Mouse (Mus musculus): ENCODE measurements around the gene Gjd2. TPM values are rescaled to one million over a fixed set of nuclear protein-coding genes. Genes with fewer than 3 reads are reported as not detected.
A peak's percentile ranks its signal among the peaks of the same experiment; 100 is the strongest.

Gjd2 gene
- not detected in 2 replicates for polyA plus RNA-seq (2011; ENCODE audit: insufficient read depth, insufficient read length, low read depth, missing spikeins)

DNA sequence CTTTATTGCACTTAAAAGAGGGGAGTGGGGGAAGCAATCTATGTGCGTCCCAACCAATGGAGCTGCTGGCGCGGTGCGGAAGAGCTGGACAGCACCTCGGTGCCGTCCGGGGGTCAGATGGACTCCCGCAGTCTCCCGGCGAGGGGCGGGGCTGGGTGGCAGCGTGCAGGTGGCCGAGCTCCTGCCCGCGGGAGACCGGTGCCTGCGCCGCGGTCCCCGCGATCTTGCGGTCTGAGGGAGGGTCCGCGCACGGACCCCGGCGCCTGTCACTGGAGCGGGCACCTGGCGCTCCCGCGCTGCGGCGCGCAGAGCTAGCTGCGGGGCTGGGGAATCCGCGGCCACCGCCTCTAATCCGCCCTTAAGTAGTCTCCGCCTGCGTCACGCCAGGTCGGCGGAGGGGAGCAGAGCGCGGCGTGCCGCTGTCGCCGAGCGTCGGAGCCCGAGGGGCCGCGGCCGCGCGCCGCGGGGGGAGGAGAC lies at the start of gene Gjd2:
Gjd2 (minus strand) TSS at position 325 of the 477 bp plus-strand sequence.
- TF ChIP-seq EP300 (IDR thresholded peaks at IDR 0.05; ENCODE audit: insufficient read depth, low read depth, low read length) (no peak), CTCF (IDR thresholded peaks at IDR 0.05; ENCODE audit: low read depth, low read length) (no peak), POLR2A (IDR thresholded peaks at IDR 0.05; ENCODE audit: insufficient read depth, low read length) (no peak)
- Histone ChIP-seq H3K27ac (ENCODE audit: insufficient read depth, low read length) (no peak within 1 kb of the TSS), H3K4me1 (ENCODE audit: control insufficient read depth, insufficient read depth, low read length) (no peaks in the 10 kb centered on the region), H3K36me3 (ENCODE audit: control insufficient read depth, insufficient read depth, low read length, poor library complexity, severe bottlenecking) (no peaks in the 10 kb centered on the region), H3K9ac (ENCODE audit: low read depth, poor library complexity, severe bottlenecking) (peak within 1 kb of the TSS; percentile 32), H3K27me3 (ENCODE audit: control insufficient read depth, insufficient read depth, low read length, poor library complexity, severe bottlenecking) (peaks cover 8% of the 10 kb centered on the region; the same call in 1 of the 2 replicates), H3K4me3 (ENCODE audit: low read depth, low read length) (peak within 1 kb of the TSS; percentile 56), H3K9me3 (replicated peaks; ENCODE audit: control insufficient read depth, insufficient read depth, low read length, poor library complexity, severe bottlenecking) (no peaks in the 10 kb centered on the region)

GRCm38 (mm10) chr2:114060071-114060591 lies 46.7 kb upstream of the Gjd2 start:
- peak; percentile 62; the same call in 1 of the 2 replicates for TF ChIP-seq EP300 (IDR thresholded peaks at IDR 0.05; ENCODE audit: insufficient read depth, low read depth, low read length)
- TF ChIP-seq CTCF (IDR thresholded peaks at IDR 0.05; ENCODE audit: low read depth, low read length), result no peak
- Histone ChIP-seq H3K9ac (ENCODE audit: low read depth, poor library complexity, severe bottlenecking) (no peak overlapping the region), H3K27me3 (ENCODE audit: control insufficient read depth, insufficient read depth, low read length, poor library complexity, severe bottlenecking) (no peaks in the 10 kb centered on the region), H3K4me1 (ENCODE audit: control insufficient read depth, insufficient read depth, low read length) (no peaks in the 10 kb centered on the region), H3K36me3 (ENCODE audit: control insufficient read depth, insufficient read depth, low read length, poor library complexity, severe bottlenecking) (no peaks in the 10 kb centered on the region), H3K27ac (ENCODE audit: insufficient read depth, low read length) (no peak overlapping the region), H3K4me3 (ENCODE audit: low read depth, low read length) (no peak overlapping the region), H3K9me3 (replicated peaks; ENCODE audit: control insufficient read depth, insufficient read depth, low read length, poor library complexity, severe bottlenecking) (no peaks in the 10 kb centered on the region)

DNA sequence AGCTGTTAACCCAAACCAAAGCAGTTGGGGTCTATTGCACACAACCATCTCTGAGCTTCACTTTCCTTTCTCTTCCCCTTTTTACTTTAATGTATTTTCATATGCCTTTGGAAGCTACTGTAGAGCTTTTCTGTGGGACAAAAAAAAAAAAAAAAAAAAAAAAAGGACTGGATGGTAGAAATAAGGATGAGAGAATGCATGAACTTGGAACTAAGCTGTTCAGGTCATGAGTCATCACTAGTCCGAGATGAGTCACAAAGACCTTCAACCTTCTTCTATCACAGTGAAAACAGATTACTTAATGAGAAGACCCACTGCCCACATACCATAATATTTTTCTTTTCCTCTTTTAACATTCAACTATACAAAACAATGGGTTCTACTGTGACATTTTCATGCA lies 46.2 kb upstream of the Gjd2 start:
- H3K27me3 ChIP-seq (ENCODE audit: control insufficient read depth, insufficient read depth, low read length, poor library complexity, severe bottlenecking), result no peaks in the 10 kb centered on the region
- H3K4me1 ChIP-seq (ENCODE audit: control insufficient read depth, insufficient read depth, low read length), result no peaks in the 10 kb centered on the region
- no peak for TF ChIP-seq POLR2A (IDR thresholded peaks at IDR 0.05; ENCODE audit: insufficient read depth, low read length)
- H3K27ac ChIP-seq (ENCODE audit: insufficient read depth, low read length), result no peak overlapping the region
- no peaks in the 10 kb centered on the region for H3K9me3 ChIP-seq (replicated peaks; ENCODE audit: control insufficient read depth, insufficient read depth, low read length, poor library complexity, severe bottlenecking)
- no peak overlapping the region for H3K9ac ChIP-seq (ENCODE audit: low read depth, poor library complexity, severe bottlenecking)
- no peaks in the 10 kb centered on the region for H3K36me3 ChIP-seq (ENCODE audit: control insufficient read depth, insufficient read depth, low read length, poor library complexity, severe bottlenecking)
- H3K4me3 ChIP-seq (ENCODE audit: low read depth, low read length), result no peak overlapping the region

GRCm38 (mm10) chr2:114058226-114058796 lies 44.9 kb upstream of the Gjd2 start:
- Histone ChIP-seq H3K36me3 (ENCODE audit: control insufficient read depth, insufficient read depth, low read length, poor library complexity, severe bottlenecking) (no peaks in the 10 kb centered on the region), H3K4me1 (ENCODE audit: control insufficient read depth, insufficient read depth, low read length) (no peaks in the 10 kb centered on the region), H3K27me3 (ENCODE audit: control insufficient read depth, insufficient read depth, low read length, poor library complexity, severe bottlenecking) (no peaks in the 10 kb centered on the region), H3K27ac (ENCODE audit: insufficient read depth, low read length) (no peak overlapping the region), H3K9me3 (replicated peaks; ENCODE audit: control insufficient read depth, insufficient read depth, low read length, poor library complexity, severe bottlenecking) (no peaks in the 10 kb centered on the region), H3K4me3 (ENCODE audit: low read depth, low read length) (no peak overlapping the region), H3K9ac (ENCODE audit: low read depth, poor library complexity, severe bottlenecking) (no peak overlapping the region)
- no peak for TF ChIP-seq EP300 (IDR thresholded peaks at IDR 0.05; ENCODE audit: insufficient read depth, low read depth, low read length)

DNA sequence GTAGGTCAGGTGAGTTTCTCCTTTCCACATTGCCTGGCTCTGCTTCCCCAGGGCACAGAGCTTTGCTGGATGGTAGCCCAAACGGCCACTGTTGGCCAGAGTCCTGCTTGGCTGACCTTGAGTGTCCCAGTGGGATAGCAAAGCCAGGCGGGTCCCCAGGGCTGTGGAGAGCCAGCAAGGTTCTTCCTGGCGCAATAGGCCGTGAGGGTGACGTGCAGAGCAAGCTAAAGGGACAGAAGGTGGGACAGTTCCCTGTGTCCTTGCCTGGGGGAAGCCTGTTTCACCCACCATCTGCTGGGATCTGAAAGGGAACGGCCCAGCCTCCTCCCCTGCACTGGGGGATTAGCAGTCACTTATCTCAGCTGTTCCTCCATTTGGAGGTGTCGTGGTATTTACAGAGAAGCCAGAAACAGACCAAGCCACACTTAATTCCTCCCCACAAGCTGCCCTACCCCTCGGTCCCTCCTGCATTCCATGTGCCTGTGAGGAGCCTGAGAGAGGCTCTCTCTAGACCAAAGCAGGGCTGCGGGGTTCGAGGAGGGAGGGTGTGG lies 44.0 kb upstream of the Gjd2 start:
- no peak overlapping the region for H3K4me3 ChIP-seq (ENCODE audit: low read depth, low read length)
- TF ChIP-seq CTCF (IDR thresholded peaks at IDR 0.05; ENCODE audit: low read depth, low read length), result no peak
- TF ChIP-seq EP300 (IDR thresholded peaks at IDR 0.05; ENCODE audit: insufficient read depth, low read depth, low read length), result peak; percentile 83
- H3K9ac ChIP-seq (ENCODE audit: low read depth, poor library complexity, severe bottlenecking), result no peak overlapping the region
- no peaks in the 10 kb centered on the region for H3K36me3 ChIP-seq (ENCODE audit: control insufficient read depth, insufficient read depth, low read length, poor library complexity, severe bottlenecking)
- no peaks in the 10 kb centered on the region for H3K27me3 ChIP-seq (ENCODE audit: control insufficient read depth, insufficient read depth, low read length, poor library complexity, severe bottlenecking)
- no peak overlapping the region for H3K27ac ChIP-seq (ENCODE audit: insufficient read depth, low read length)
- H3K9me3 ChIP-seq (replicated peaks; ENCODE audit: control insufficient read depth, insufficient read depth, low read length, poor library complexity, severe bottlenecking), result no peaks in the 10 kb centered on the region
- H3K4me1 ChIP-seq (ENCODE audit: control insufficient read depth, insufficient read depth, low read length), result no peaks in the 10 kb centered on the region

- Histone ChIP-seq H3K27me3 (ENCODE audit: control insufficient read depth, insufficient read depth, low read length, poor library complexity, severe bottlenecking) (no peaks in the 10 kb centered on the region), H3K9ac (ENCODE audit: low read depth, poor library complexity, severe bottlenecking) (no peak overlapping the region), H3K4me1 (ENCODE audit: control insufficient read depth, insufficient read depth, low read length) (no peaks in the 10 kb centered on the region), H3K36me3 (ENCODE audit: control insufficient read depth, insufficient read depth, low read length, poor library complexity, severe bottlenecking) (no peaks in the 10 kb centered on the region), H3K4me3 (ENCODE audit: low read depth, low read length) (no peak overlapping the region), H3K9me3 (replicated peaks; ENCODE audit: control insufficient read depth, insufficient read depth, low read length, poor library complexity, severe bottlenecking) (no peaks in the 10 kb centered on the region), H3K27ac (ENCODE audit: insufficient read depth, low read length) (no peak overlapping the region)
- TF ChIP-seq EP300 (IDR thresholded peaks at IDR 0.05; ENCODE audit: insufficient read depth, low read depth, low read length), result no peak
- TF ChIP-seq POLR2A (IDR thresholded peaks at IDR 0.05; ENCODE audit: insufficient read depth, low read length), result no peak
- TF ChIP-seq CTCF (IDR thresholded peaks at IDR 0.05; ENCODE audit: low read depth, low read length), result no peak
These were observed 40.7 kb upstream of the Gjd2 start for GRCm38 (mm10) chr2:114054129-114054528.
